ENCODE assay signal across 8 mouse cellular contexts in genomic region chr12:33269743-33270142, GRCm38 (mm10).
DNase-seq lines count a peak whose midpoint lies in the region; TF ChIP-seq lines count a peak whose summit lies in the region.

No protein-coding gene starts in this region.

- peak; percentile 33; the same call in 1 of the 2 replicates for TF ChIP-seq CTCF in brain, embryonic 14.5 days (IDR thresholded peaks at IDR 0.05; ENCODE audit: borderline replicate concordance, extremely low read depth, insufficient read depth, insufficient read length)

- peak; percentile 11 to 55 for DNase-seq in heart, adult 18-20 months
- no peak for DNase-seq in heart, adult 8-10 months (ENCODE audit: low spot score)
- DNase-seq in right cerebral cortex, postnatal 10 days (ENCODE audit: low spot score in 2 of 2), result peak; percentile 54 to 61
- no peak for DNase-seq in right cerebral cortex, postnatal 36 days (ENCODE audit: low spot score in 2 of 2)
- peak; percentile 57 for DNase-seq in brain, embryonic 14.5 days (ENCODE audit: low read depth)
- DNase-seq in left cerebral cortex, postnatal 25 days (ENCODE audit: low spot score in 2 of 2), result peak; percentile 31 to 48
- DNase-seq in spleen, adult 12 weeks (ENCODE audit: low spot score), result peak; percentile 47
- no peak for DNase-seq in urinary bladder, postnatal 4 days (ENCODE audit: low spot score in 2 of 2)

- intact Hi-C loops in left cerebral cortex, postnatal 25 days (cut with DNase I), result loop anchor here (10.0 kb wide), 1 partner anchor 245 kb away; no protein-coding TSS in a partner anchor

- no peak for TF ChIP-seq POLR2A in brain, embryonic 14.5 days (IDR thresholded peaks at IDR 0.05; ENCODE audit: borderline replicate concordance, extremely low read depth, insufficient read depth, insufficient read length, poor library complexity, severe bottlenecking)

Comparison
In these comparisons a context has a peak if more than half of its experiments do, and no peak if none do; other contexts are left out.
1. DNase-seq: peak in heart, adult 18-20 months (2 of 2), right cerebral cortex, postnatal 10 days (2 of 2), brain, embryonic 14.5 days (single experiment), left cerebral cortex, postnatal 25 days (2 of 2) and spleen, adult 12 weeks (single experiment); none in heart, adult 8-10 months (single experiment), right cerebral cortex, postnatal 36 days (0 of 2) and urinary bladder, postnatal 4 days (0 of 2).